Mouse (Mus musculus) C2C12 (cell line): ENCODE measurements around the gene Galns. TPM values are rescaled to one million over a fixed set of nuclear protein-coding genes. Genes with fewer than 3 reads are reported as not detected.

ENCODE experiments used
- H3K27me3 ChIP-seq: one replicate; pipeline ENCODE4 v1.6.1; 2011; ENCODE audit not compliant: control insufficient read depth, insufficient read depth, insufficient read length
- H3K36me3 ChIP-seq: one replicate; pipeline ENCODE4 v1.6.1; 2011; ENCODE audit not compliant: control insufficient read depth, insufficient read depth
- H3K4me3 ChIP-seq: one replicate; pipeline ENCODE4 v1.5.1; 2011; ENCODE audit warnings: mild to moderate bottlenecking, control low read depth; ENCODE audit not compliant: poor library complexity, insufficient read depth, severe bottlenecking
- H3K79me2 ChIP-seq: one replicate; pipeline ENCODE4 v1.6.1; 2011; ENCODE audit not compliant: control insufficient read depth, insufficient read depth
- H3K79me3 ChIP-seq: one replicate; pipeline ENCODE4 v1.6.1; 2011; ENCODE audit warnings: low read depth, control low read depth
- H3ac ChIP-seq: one replicate; pipeline ENCODE3; 2011; ENCODE audit warnings: low read depth; ENCODE audit not compliant: control insufficient read depth, insufficient read length
- CEBPB ChIP-seq: IDR thresholded peaks from one replicate; pipeline ENCODE4 v1.6.1; 2011; ENCODE audit warnings: low read depth, mild to moderate bottlenecking, control low read depth, moderate library complexity
- CTCF ChIP-seq: IDR thresholded peaks from one replicate; pipeline ENCODE4 v1.5.1; 2011; ENCODE audit not compliant: control insufficient read depth, insufficient read depth, insufficient read length
- FOSL1 ChIP-seq: IDR thresholded peaks from one replicate; pipeline ENCODE4 v1.8.0; 2011; ENCODE audit warnings: mild to moderate bottlenecking, low read length; ENCODE audit not compliant: poor library complexity, insufficient read depth, severe bottlenecking
- MAX ChIP-seq: IDR thresholded peaks from one replicate; pipeline ENCODE4 v1.6.1; 2011; ENCODE audit warnings: mild to moderate bottlenecking, control low read depth
- MYOD1 ChIP-seq: IDR thresholded peaks from one replicate; pipeline ENCODE4 v1.6.1; 2011; ENCODE audit warnings: low read depth; ENCODE audit not compliant: control insufficient read depth, insufficient read length
- MYOG ChIP-seq: IDR thresholded peaks from one replicate; pipeline ENCODE4 v1.6.1; 2011; ENCODE audit not compliant: control insufficient read depth, insufficient read length; ENCODE audit errors: extremely low read depth
- USF1 ChIP-seq: IDR thresholded peaks from one replicate; pipeline ENCODE4 v1.6.1; 2011; ENCODE audit warnings: low read depth, mild to moderate bottlenecking, control low read depth, moderate library complexity
- polyA plus RNA-seq: library from polyadenylated mRNA; unstranded; fragments of >200 nt; fragmentation: generic; extraction: Trizol; gene quantifications from one replicate; pipeline ENCODE4 v1.2.1, GENCODE M21; 2012; ENCODE audit warnings: missing spikeins

Galns gene
- polyA plus RNA-seq, 1 experiment: 9.8 TPM

GRCm38 (mm10) chr8:122561199-122561598 lies 50.1 kb downstream of the Galns start:
- no peak for TF ChIP-seq MAX
- Histone ChIP-seq H3K4me3 (no peak overlapping the region), H3K36me3 (no peaks in the 10 kb centered on the region), H3ac (no peak overlapping the region), H3K27me3 (no peaks in the 10 kb centered on the region), H3K79me3 (no peaks in the 10 kb centered on the region), H3K79me2 (peaks cover 4% of the 10 kb centered on the region)

GRCm38 (mm10) chr8:122558671-122559349 lies 52.5 kb downstream of the Galns start:
- no peak overlapping the region for H3K4me3 ChIP-seq

GRCm38 (mm10) chr8:122557248-122558038 lies 53.8 kb downstream of the Galns start:
- Histone ChIP-seq H3K79me2 (no peaks in the 10 kb centered on the region), H3K27me3 (no peaks in the 10 kb centered on the region), H3K36me3 (no peaks in the 10 kb centered on the region), H3K4me3 (no peak overlapping the region), H3ac (no peak overlapping the region), H3K79me3 (no peaks in the 10 kb centered on the region)
- TF ChIP-seq MYOG (no peak), USF1 (no peak), MAX (no peak), CEBPB (no peak)

More at GRCm38 (mm10) chr8:122558671-122559349, 52.5 kb downstream of the Galns start:
- H3K79me3 ChIP-seq: no peaks in the 10 kb centered on the region
- no peaks in the 10 kb centered on the region for H3K36me3 ChIP-seq
- no peak overlapping the region for H3ac ChIP-seq
- no peaks in the 10 kb centered on the region for H3K79me2 ChIP-seq
- TF ChIP-seq MAX: no peak
- no peak for TF ChIP-seq FOSL1
- TF ChIP-seq MYOD1: no peak
- TF ChIP-seq CEBPB: no peak
- no peaks in the 10 kb centered on the region for H3K27me3 ChIP-seq

GRCm38 (mm10) chr8:122556030-122557009 lies 54.9 kb downstream of the Galns start:
- Histone ChIP-seq H3K27me3 (no peaks in the 10 kb centered on the region), H3K79me2 (no peaks in the 10 kb centered on the region), H3ac (peak overlapping the region; percentile 66), H3K4me3 (peak overlapping the region; percentile 18), H3K36me3 (no peaks in the 10 kb centered on the region), H3K79me3 (no peaks in the 10 kb centered on the region)
- TF ChIP-seq MYOD1 (no peak), MAX (peak; percentile 59)

- H3K79me2 ChIP-seq: peaks cover 13% of the 10 kb centered on the region
- H3K79me3 ChIP-seq: peaks cover 8% of the 10 kb centered on the region
- H3K4me3 ChIP-seq: no peak overlapping the region
- no peaks in the 10 kb centered on the region for H3K27me3 ChIP-seq
- no peaks in the 10 kb centered on the region for H3K36me3 ChIP-seq
- TF ChIP-seq MYOG (no peak), MAX (no peak), CEBPB (no peak), MYOD1 (no peak), FOSL1 (no peak), CTCF (no peak), USF1 (no peak)
- no peak overlapping the region for H3ac ChIP-seq
These were observed 56.5 kb downstream of the Galns start for GRCm38 (mm10) chr8:122554786-122555185.
